Mouse (Mus musculus) ES-E14 (cell line): ENCODE measurements at regions not wholly inside any gene's neighbourhood (a gene's known extent, or its start where the extent isn't known, plus 50 kb on each side); places are given as distances from the start of the nearest gene placed in this dataset.

Experiments used
- MAFK ChIP-seq: IDR thresholded peaks from 2 replicates; pipeline ENCODE4 v1.6.1; 2014; ENCODE audit warnings: mild to moderate bottlenecking, low read depth, low read length, inconsistent platforms; ENCODE audit not compliant: insufficient read depth
- ZC3H11A ChIP-seq: IDR thresholded peaks from 2 replicates; pipeline ENCODE4 v1.6.1; 2012; ENCODE audit warnings: low read depth, mild to moderate bottlenecking, inconsistent platforms, low read length, borderline replicate concordance
- ZNF384 ChIP-seq: IDR thresholded peaks from 2 replicates; pipeline ENCODE4 v1.6.1; 2012; ENCODE audit warnings: low read depth, low read length, inconsistent platforms

DNA sequence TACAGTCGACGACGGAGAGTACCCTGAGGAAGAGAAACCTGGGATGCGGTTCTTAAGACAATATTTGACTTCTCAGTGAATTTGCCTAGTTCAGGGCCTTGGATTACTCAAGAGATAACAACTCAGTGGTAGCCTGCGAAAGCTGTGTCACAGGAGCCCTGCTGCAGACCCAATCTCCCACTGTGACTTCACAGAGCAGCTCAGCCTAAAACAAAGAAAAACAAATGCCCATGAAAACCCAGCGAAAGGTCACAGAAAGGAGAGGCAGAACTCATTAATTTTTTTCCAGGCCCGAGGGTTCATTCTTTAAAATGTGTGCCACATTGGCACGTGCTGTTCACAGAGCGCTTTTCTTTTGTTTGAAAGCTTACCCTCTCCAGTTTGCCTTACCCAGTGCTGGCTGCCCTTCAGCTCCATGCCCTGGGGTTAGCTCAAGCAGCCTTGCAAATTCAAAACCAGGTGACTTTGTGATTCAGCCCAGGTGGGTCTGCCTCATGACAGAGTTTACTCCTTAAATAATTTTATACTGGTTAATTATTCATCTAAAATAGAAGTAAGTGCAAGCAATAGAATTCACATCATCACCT, 1085.5 kb upstream of the Adgrl4 start:
- no peak for TF ChIP-seq MAFK
- no peak for TF ChIP-seq ZNF384
- TF ChIP-seq ZC3H11A, result no peak
